Mouse (Mus musculus): ENCODE data around the gene Klhl2. TPM values are rescaled to one million over a fixed set of nuclear protein-coding genes. Genes with fewer than 3 reads are reported as not detected.

Gene Klhl2
- total RNA-seq, 1 experiment from 2014 or later: 82.5 TPM

- no peak for ATAC-seq (ENCODE audit: extremely low read depth, insufficient number of reproducible peaks, low FRiP score, poor library complexity, severe bottlenecking)
Observed at GRCm38 (mm10) chr8:64728156-64728555, 121.7 kb downstream of the Klhl2 start.

GRCm38 (mm10) chr8:64726190-64726695 is 123.6 kb downstream of the Klhl2 start:
- ATAC-seq (ENCODE audit: extremely low read depth, insufficient number of reproducible peaks, low FRiP score, poor library complexity, severe bottlenecking): peak; percentile 49

- no peak for ATAC-seq (ENCODE audit: extremely low read depth, insufficient number of reproducible peaks, low FRiP score, poor library complexity, severe bottlenecking)
Observed at GRCm38 (mm10) chr8:64723206-64723605, 126.6 kb downstream of the Klhl2 start.

GRCm38 (mm10) chr8:64717868-64718267 is 131.9 kb downstream of the Klhl2 start:
- ATAC-seq (ENCODE audit: extremely low read depth, insufficient number of reproducible peaks, low FRiP score, poor library complexity, severe bottlenecking): no peak

GRCm38 (mm10) chr8:64712499-64712898 is 137.3 kb downstream of the Klhl2 start:
- ATAC-seq (ENCODE audit: extremely low read depth, insufficient number of reproducible peaks, low FRiP score, poor library complexity, severe bottlenecking): no peak

GRCm38 (mm10) chr8:64711544-64711943 is 138.3 kb downstream of the Klhl2 start:
- ATAC-seq (ENCODE audit: extremely low read depth, insufficient number of reproducible peaks, low FRiP score, poor library complexity, severe bottlenecking): no peak

GRCm38 (mm10) chr8:64707481-64707880 is 142.3 kb downstream of the Klhl2 start:
- no peak for ATAC-seq (ENCODE audit: extremely low read depth, insufficient number of reproducible peaks, low FRiP score, poor library complexity, severe bottlenecking)

- ATAC-seq (ENCODE audit: extremely low read depth, insufficient number of reproducible peaks, low FRiP score, poor library complexity, severe bottlenecking): no peak
Observed at GRCm38 (mm10) chr8:64703191-64703590, 146.6 kb downstream of the Klhl2 start.

- no peak for ATAC-seq (ENCODE audit: extremely low read depth, insufficient number of reproducible peaks, low FRiP score, poor library complexity, severe bottlenecking)
Observed at GRCm38 (mm10) chr8:64692651-64693201, 157.1 kb downstream of the Klhl2 start, which contains the start of gene Cpe. Cpe (minus strand) TSS chr8:64693054.

- ATAC-seq (ENCODE audit: extremely low read depth, insufficient number of reproducible peaks, low FRiP score, poor library complexity, severe bottlenecking): no peak
Observed at GRCm38 (mm10) chr8:64691591-64692401, 158.0 kb downstream of the Klhl2 start.

GRCm38 (mm10) chr8:64690845-64691244 is 159.0 kb downstream of the Klhl2 start:
- no peak for ATAC-seq (ENCODE audit: extremely low read depth, insufficient number of reproducible peaks, low FRiP score, poor library complexity, severe bottlenecking)

GRCm38 (mm10) chr8:64690306-64690705 is 159.5 kb downstream of the Klhl2 start:
- no peak for ATAC-seq (ENCODE audit: extremely low read depth, insufficient number of reproducible peaks, low FRiP score, poor library complexity, severe bottlenecking)

Other genes starting within 250 kb of the Klhl2 start
- 0.58 TPM in 1 of 2 replicates, not detected in the other for gene Cpe, start 157.0 kb downstream of the Klhl2 start, total RNA-seq (2017)
- gene Msmo1, start 116.2 kb downstream of the Klhl2 start, total RNA-seq (2017): 41.7 and 45.2 TPM in 2 replicates
- 13.3 and 17.6 TPM in 2 replicates for gene Tmem192, start 97.2 kb upstream of the Klhl2 start, total RNA-seq (2017)
- gene Trim75, start 137.8 kb upstream of the Klhl2 start, total RNA-seq (2017): not detected in 2 replicates
- not detected in 2 replicates for gene Trim61, start 168.5 kb upstream of the Klhl2 start, total RNA-seq (2017)
- gene Trim60, start 168.6 kb upstream of the Klhl2 start, total RNA-seq (2017): not detected in 2 replicates
- not detected in 2 replicates for gene Apela, start 187.3 kb upstream of the Klhl2 start, total RNA-seq (2017)
- gene Gm10663, start 225.0 kb upstream of the Klhl2 start, total RNA-seq (2017): not detected in 2 replicates